19 mouse cellular contexts compared by ENCODE assay signal in the genomic region with DNA sequence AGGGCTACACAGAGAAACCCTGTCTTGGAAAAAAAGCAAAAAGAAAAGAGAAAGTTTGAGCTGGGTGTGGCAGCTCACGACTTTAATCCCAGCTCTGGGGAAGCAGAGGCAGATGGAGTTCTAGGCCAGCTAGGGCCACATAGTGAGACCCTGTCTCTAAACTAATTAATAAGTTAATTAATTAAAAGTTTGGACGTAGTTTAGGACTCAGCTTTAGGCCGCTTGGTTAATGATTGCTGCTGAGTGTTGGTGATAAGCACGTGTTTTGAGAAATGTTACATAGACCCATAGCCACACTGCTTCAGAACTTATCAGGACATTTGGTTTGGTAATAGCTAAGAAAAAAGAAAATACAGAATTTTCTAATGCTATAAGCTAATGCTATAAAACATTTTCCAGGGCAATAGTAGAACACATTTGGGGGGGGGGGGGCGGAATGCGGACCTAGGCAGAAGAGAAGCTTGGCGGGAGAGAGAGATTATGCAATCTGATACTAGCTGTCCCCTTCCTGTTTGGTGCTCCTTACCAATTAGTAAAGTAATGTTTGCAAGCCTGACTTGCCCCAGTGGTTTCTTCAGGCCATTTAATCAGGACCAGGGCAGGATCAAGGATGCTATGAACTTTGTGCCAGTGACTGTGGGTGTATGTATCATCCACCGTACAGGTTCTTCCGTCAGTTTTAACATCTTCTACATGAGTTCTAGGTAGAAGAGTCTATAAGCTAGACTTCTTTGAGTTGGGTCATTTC. TPM values are rescaled to one million over a fixed set of nuclear protein-coding genes. Genes with fewer than 3 reads are reported as not detected.
DNase-seq lines count a peak whose midpoint lies in the region; ATAC-seq and TF ChIP-seq lines count a peak whose summit lies in the region.
"Had no signal": no experiment of that assay in that cellular context is flagged by ENCODE, and none has a peak within 500 bp of the region (broad histone marks: within the 10 kb centered on the region; RNA-seq: fewer than 3 reads in every experiment).

No protein-coding gene starts in this region.

- WGBS in heart, postnatal 0 days, result 77% methylated on average over 9 of the region's 9 CpGs
- 64% methylated on average over 9 of the region's 9 CpGs for WGBS in lung, adult 2 months
- WGBS in liver, embryonic 14.5 days (ENCODE audit: insufficient replicate concordance), result 43% methylated on average over 9 of the region's 9 CpGs
- 70% methylated on average over 7 of the region's 9 CpGs for WGBS in lung, postnatal 0 days

- no peak for TF ChIP-seq POLR2A in lung, adult 2 months (IDR thresholded peaks at IDR 0.05; ENCODE audit: borderline replicate concordance, extremely low read depth, low read depth, low read length)

- no peak overlapping the region for H3K9ac ChIP-seq in heart, postnatal 0 days (replicated peaks; ENCODE audit: low read depth, low read length)
- H3K9ac ChIP-seq in liver, embryonic 14.5 days (replicated peaks), result no peak overlapping the region
- no peak overlapping the region for H3K9ac ChIP-seq in lung, postnatal 0 days (replicated peaks; ENCODE audit: low read depth)
- H3K9ac ChIP-seq: embryonic facial prominence, embryonic 12.5 days; forebrain, embryonic 15.5 days; heart, embryonic 12.5 days; limb, embryonic 15.5 days; midbrain, embryonic 13.5 days had no signal

- H3K9me3 ChIP-seq in heart, postnatal 0 days (replicated peaks; ENCODE audit: control insufficient read depth, low read length), result no peaks in the 10 kb centered on the region
- no peaks in the 10 kb centered on the region for H3K9me3 ChIP-seq in liver, embryonic 14.5 days (ENCODE audit: control insufficient read depth, low read length)
- H3K9me3 ChIP-seq in lung, postnatal 0 days (ENCODE audit: low read length), result no peaks in the 10 kb centered on the region
- H3K9me3 ChIP-seq: embryonic facial prominence, embryonic 12.5 days; forebrain, embryonic 15.5 days; heart, embryonic 12.5 days; hindbrain, embryonic 10.5 days; limb, embryonic 15.5 days; midbrain, embryonic 13.5 days had no signal

- intact Hi-C loops in heart, postnatal 25 days (cut with DNase I), result no loop called here

- H3K27ac ChIP-seq in heart, postnatal 0 days (ENCODE audit: low read depth), result 0 out of 2 replicates have a peak overlapping the region, but pooled peaks have one; percentile 16
- H3K27ac ChIP-seq in liver, embryonic 14.5 days, result no peak overlapping the region
- no peak overlapping the region for H3K27ac ChIP-seq in lung, postnatal 0 days (ENCODE audit: low read length)
- H3K27ac ChIP-seq: embryonic facial prominence, embryonic 12.5 days; forebrain, embryonic 15.5 days; hindbrain, embryonic 10.5 days; limb, embryonic 15.5 days; midbrain, embryonic 13.5 days had no signal

- no peak overlapping the region for H3K4me2 ChIP-seq in heart, postnatal 0 days (ENCODE audit: low read depth, low read length)
- peak overlapping the region; percentile 0; the same call in 1 of the 2 replicates for H3K4me2 ChIP-seq in liver, embryonic 14.5 days (ENCODE audit: low read depth)
- H3K4me2 ChIP-seq in lung, postnatal 0 days (replicated peaks; ENCODE audit: low read depth, low read length), result no peak overlapping the region
- H3K4me2 ChIP-seq: embryonic facial prominence, embryonic 12.5 days; forebrain, embryonic 15.5 days; limb, embryonic 15.5 days; midbrain, embryonic 13.5 days had no signal

- no peaks in the 10 kb centered on the region for H3K27me3 ChIP-seq in heart, postnatal 0 days (ENCODE audit: control insufficient read depth, insufficient read depth, low read length)
- no peaks in the 10 kb centered on the region for H3K27me3 ChIP-seq in liver, embryonic 14.5 days (ENCODE audit: control insufficient read depth, insufficient read depth, low read length)
- H3K27me3 ChIP-seq in lung, postnatal 0 days (replicated peaks; ENCODE audit: insufficient read depth, low read length), result no peaks in the 10 kb centered on the region
- H3K27me3 ChIP-seq: embryonic facial prominence, embryonic 12.5 days; forebrain, embryonic 15.5 days; heart, embryonic 12.5 days; limb, embryonic 15.5 days; midbrain, embryonic 13.5 days had no signal

- no peak for DNase-seq in heart, postnatal 0 days (ENCODE audit: low spot score)
- no peak for DNase-seq in heart, postnatal 25 days (ENCODE audit: low spot score)
- DNase-seq in lung, postnatal 36 days, result peak; percentile 4
- no peak for DNase-seq in lung, adult 2 months
- DNase-seq in liver, embryonic 14.5 days (ENCODE audit: low read depth in 3 of 3, low spot score in 3 of 3), result no peak
- DNase-seq in cerebellum, adult 9-11 months, result no peak
- DNase-seq in lung, postnatal 0 days (ENCODE audit: low spot score), result no peak
- no peak for DNase-seq in layer of hippocampus, adult 9-11 months
- DNase-seq: cerebellum, adult 18-20 months; lung, postnatal 4 days; right cerebral cortex, postnatal 4 days; thymus, postnatal 4 days had no signal

- peaks cover 37% of the 10 kb centered on the region for H3K36me3 ChIP-seq in heart, postnatal 0 days (replicated peaks; ENCODE audit: control insufficient read depth, insufficient read depth, low read length)
- peaks cover 37% of the 10 kb centered on the region for H3K36me3 ChIP-seq in liver, embryonic 14.5 days (replicated peaks; ENCODE audit: control insufficient read depth, insufficient read depth, low read depth)
- peaks cover 13% of the 10 kb centered on the region; the same call in 1 of the 2 replicates for H3K36me3 ChIP-seq in lung, postnatal 0 days (ENCODE audit: insufficient read depth, low read length)

- TF ChIP-seq CTCF in heart, postnatal 0 days (IDR thresholded peaks at IDR 0.05; ENCODE audit: low read depth), result no peak
- TF ChIP-seq CTCF in lung, adult 2 months (IDR thresholded peaks at IDR 0.05; ENCODE audit: insufficient read depth, low read length), result no peak
- TF ChIP-seq CTCF in liver, embryonic 14.5 days (IDR thresholded peaks at IDR 0.05; ENCODE audit: low read depth), result no peak
- TF ChIP-seq CTCF in lung, postnatal 0 days (IDR thresholded peaks at IDR 0.05), result no peak

- no peak overlapping the region for H3K4me3 ChIP-seq in heart, postnatal 0 days (ENCODE audit: low read depth, low read length)
- H3K4me3 ChIP-seq in lung, adult 2 months (replicated peaks; ENCODE audit: extremely low read depth, low read depth, low read length), result no peak overlapping the region
- H3K4me3 ChIP-seq in liver, embryonic 14.5 days (ENCODE audit: insufficient read depth in 1 of 2, low read depth in 2 of 2, low read length in 2 of 2), result no peak overlapping the region
- H3K4me3 ChIP-seq in lung, postnatal 0 days (ENCODE audit: low read depth, low read length), result no peak overlapping the region
- H3K4me3 ChIP-seq: embryonic facial prominence, embryonic 12.5 days; forebrain, embryonic 15.5 days; heart, embryonic 12.5 days; hindbrain, embryonic 10.5 days; limb, embryonic 15.5 days; midbrain, embryonic 13.5 days had no signal

- no peak for ATAC-seq in heart, postnatal 0 days (ENCODE audit: insufficient read depth, low read depth)
- no peak for ATAC-seq in liver, embryonic 14.5 days (ENCODE audit: insufficient read depth)
- ATAC-seq in lung, postnatal 0 days, result no peak
- ATAC-seq: forebrain, embryonic 15.5 days; midbrain, embryonic 13.5 days had no signal

- TF ChIP-seq EP300 in heart, postnatal 0 days (IDR thresholded peaks at IDR 0.05; ENCODE audit: low read depth), result no peak
- TF ChIP-seq EP300 in liver, embryonic 14.5 days (IDR thresholded peaks at IDR 0.05; ENCODE audit: low read depth), result no peak
- TF ChIP-seq EP300 in lung, postnatal 0 days (IDR thresholded peaks at IDR 0.05), result no peak

- H3K4me1 ChIP-seq in heart, postnatal 0 days (ENCODE audit: control insufficient read depth, insufficient read depth), result no peaks in the 10 kb centered on the region
- peaks cover 9% of the 10 kb centered on the region; the same call in 1 of the 2 replicates for H3K4me1 ChIP-seq in lung, adult 2 months (ENCODE audit: control insufficient read depth, insufficient read depth, low read length)
- peaks cover 4 to 31% of the 10 kb centered on the region in 2 experiments; a peak in 3 of 4 replicates for H3K4me1 ChIP-seq in liver, embryonic 14.5 days (replicated peaks; ENCODE audit: control insufficient read depth in 2 of 2, insufficient read depth in 2 of 2, low read length in 1 of 2)
- no peaks in the 10 kb centered on the region for H3K4me1 ChIP-seq in lung, postnatal 0 days (ENCODE audit: insufficient read depth, low read depth, low read length)
- H3K4me1 ChIP-seq: embryonic facial prominence, embryonic 12.5 days; limb, embryonic 15.5 days had no signal

RNA-seq across cellular contexts. Expression of a gene that starts 7.4 kb away (rescaled TPM):
- 4.8 and 7.1 TPM in 2 replicates for total RNA-seq in heart, postnatal 0 days (2014; rRNA removed; ENCODE audit: low replicate concordance)
- polyA plus RNA-seq in heart, postnatal 0 days (2015; fragmentation: Nextera tagmentation; extraction: Ambion mirVana), result 9.0 and 9.5 TPM in 2 replicates
- total RNA-seq in heart, postnatal 25 days (2021), result 10 to 100 TPM; 13.7 to 16.5 TPM
- polyA plus RNA-seq in lung, adult 2 months (2012; rRNA removed), result 6.5 and 8.0 TPM in 2 replicates
- polyA plus RNA-seq in liver, embryonic 14.5 days (2012; rRNA removed), result 4.3 and 7.1 TPM in 2 replicates
- polyA plus RNA-seq in liver, embryonic 14.5 days (2014; fragmentation: Nextera tagmentation; extraction: Ambion mirVana), result 10.9 and 15.2 TPM in 2 replicates
- polyA plus RNA-seq in lung, postnatal 0 days (2015; fragmentation: Nextera tagmentation; extraction: Ambion mirVana), result 9.3 and 10.8 TPM in 2 replicates

RNA-seq across cellular contexts. Expression of a gene that starts 41.2 kb away (rescaled TPM):
- total RNA-seq in heart, postnatal 0 days (2014; rRNA removed; ENCODE audit: low replicate concordance), result 31.8 and 41.3 TPM in 2 replicates
- 15.8 and 16.9 TPM in 2 replicates for polyA plus RNA-seq in heart, postnatal 0 days (2015; fragmentation: Nextera tagmentation; extraction: Ambion mirVana)
- total RNA-seq in heart, postnatal 25 days (2021), result 10 to 100 TPM; 16.1 to 16.6 TPM
- 28.6 and 38.0 TPM in 2 replicates for polyA plus RNA-seq in lung, adult 2 months (2012; rRNA removed)
- polyA plus RNA-seq in liver, embryonic 14.5 days (2012; rRNA removed), result 19.0 and 20.9 TPM in 2 replicates
- polyA plus RNA-seq in liver, embryonic 14.5 days (2014; fragmentation: Nextera tagmentation; extraction: Ambion mirVana), result 21.7 and 21.9 TPM in 2 replicates
- polyA plus RNA-seq in lung, postnatal 0 days (2015; fragmentation: Nextera tagmentation; extraction: Ambion mirVana), result 22.8 and 25.4 TPM in 2 replicates

RNA-seq across cellular contexts. Expression of a gene that starts 41.7 kb away (rescaled TPM):
- total RNA-seq in heart, postnatal 0 days (2014; rRNA removed; ENCODE audit: low replicate concordance), result 70.2 and 127 TPM in 2 replicates
- polyA plus RNA-seq in heart, postnatal 0 days (2015; fragmentation: Nextera tagmentation; extraction: Ambion mirVana), result 51.5 and 54.3 TPM in 2 replicates
- 10 to 100 TPM; 21.8 to 23.8 TPM for total RNA-seq in heart, postnatal 25 days (2021)
- 37.8 and 43.6 TPM in 2 replicates for polyA plus RNA-seq in lung, adult 2 months (2012; rRNA removed)
- 10.6 and 11.9 TPM in 2 replicates for polyA plus RNA-seq in liver, embryonic 14.5 days (2012; rRNA removed)
- polyA plus RNA-seq in liver, embryonic 14.5 days (2014; fragmentation: Nextera tagmentation; extraction: Ambion mirVana), result 15.2 and 15.4 TPM in 2 replicates
- polyA plus RNA-seq in lung, postnatal 0 days (2015; fragmentation: Nextera tagmentation; extraction: Ambion mirVana), result 65.4 and 68.7 TPM in 2 replicates

RNA-seq across cellular contexts. Expression of a gene that starts 52.7 kb away (rescaled TPM):
- 0.39 TPM in 1 of 2 replicates, not detected in the other for total RNA-seq in heart, postnatal 0 days (2014; rRNA removed; ENCODE audit: low replicate concordance)
- polyA plus RNA-seq in heart, postnatal 0 days (2015; fragmentation: Nextera tagmentation; extraction: Ambion mirVana), result 0.04 and 0.11 TPM in 2 replicates
- under 1 TPM; 0.08 to 0.29 TPM for total RNA-seq in heart, postnatal 25 days (2021)
- polyA plus RNA-seq in lung, adult 2 months (2012; rRNA removed), result 0.29 and 0.32 TPM in 2 replicates
- 0.06 and 0.08 TPM in 2 replicates for polyA plus RNA-seq in liver, embryonic 14.5 days (2012; rRNA removed)
- 0.06 TPM in 1 of 2 replicates, not detected in the other for polyA plus RNA-seq in liver, embryonic 14.5 days (2014; fragmentation: Nextera tagmentation; extraction: Ambion mirVana)
- 0.08 and 0.13 TPM in 2 replicates for polyA plus RNA-seq in lung, postnatal 0 days (2015; fragmentation: Nextera tagmentation; extraction: Ambion mirVana)
- total RNA-seq: neutrophil, adult 5-6 weeks had no signal
